Mouse (Mus musculus): ENCODE results near the gene Ces2b. TPM values are rescaled to one million over a fixed set of nuclear protein-coding genes. Genes with fewer than 3 reads are reported as not detected.
"Not testable (repeated sequence)": the region's sequence is repeated elsewhere in the genome, so short reads cannot be mapped to it uniquely, and the experiment has no call there.

Gene Ces2b
- polyA plus RNA-seq, 1 experiment from 2014 or later, result 0.20 TPM

DNA sequence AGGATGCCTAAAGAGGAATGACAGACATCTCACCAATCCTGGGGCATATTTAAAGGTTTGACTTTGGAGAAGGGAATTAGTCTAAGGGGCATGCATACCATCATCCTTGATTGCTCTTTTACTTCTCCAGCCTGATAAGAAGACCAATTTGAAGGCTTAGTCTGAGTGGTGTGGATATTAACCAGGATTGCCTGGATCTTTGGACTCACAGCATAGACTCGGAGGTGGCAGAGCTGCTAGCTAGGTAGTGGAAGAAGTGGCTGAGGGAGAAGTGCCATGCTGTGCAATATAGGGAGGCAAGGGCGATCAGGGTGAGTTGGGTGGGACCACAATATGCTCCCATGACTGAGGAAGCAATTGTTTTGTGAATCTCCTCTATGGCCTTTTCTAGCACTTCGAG is 3.2 kb upstream of the Ces2b start:
- Histone ChIP-seq H3K36me3 (ENCODE audit: control insufficient read depth, insufficient read depth, low read length) (no peaks in the 10 kb centered on the region), H3K27ac (ENCODE audit: low read depth, low read length) (no peak overlapping the region), H3K4me1 (ENCODE audit: control insufficient read depth, insufficient read depth, low read length) (no peaks in the 10 kb centered on the region), H3K4me2 (ENCODE audit: low read length) (no peak overlapping the region), H3K27me3 (replicated peaks; ENCODE audit: control insufficient read depth, insufficient read depth, low read length) (no peaks in the 10 kb centered on the region), H3K9ac (ENCODE audit: low read length) (no peak overlapping the region), H3K9me3 (replicated peaks; ENCODE audit: control insufficient read depth, low read length) (no peaks in the 10 kb centered on the region), H3K4me3 (ENCODE audit: low read depth, low read length) (no peak overlapping the region)
- 87% methylated on average over 3 of the region's 3 CpGs for WGBS
- no peak for ATAC-seq
- no peak for DNase-seq (ENCODE audit: low spot score)

DNA sequence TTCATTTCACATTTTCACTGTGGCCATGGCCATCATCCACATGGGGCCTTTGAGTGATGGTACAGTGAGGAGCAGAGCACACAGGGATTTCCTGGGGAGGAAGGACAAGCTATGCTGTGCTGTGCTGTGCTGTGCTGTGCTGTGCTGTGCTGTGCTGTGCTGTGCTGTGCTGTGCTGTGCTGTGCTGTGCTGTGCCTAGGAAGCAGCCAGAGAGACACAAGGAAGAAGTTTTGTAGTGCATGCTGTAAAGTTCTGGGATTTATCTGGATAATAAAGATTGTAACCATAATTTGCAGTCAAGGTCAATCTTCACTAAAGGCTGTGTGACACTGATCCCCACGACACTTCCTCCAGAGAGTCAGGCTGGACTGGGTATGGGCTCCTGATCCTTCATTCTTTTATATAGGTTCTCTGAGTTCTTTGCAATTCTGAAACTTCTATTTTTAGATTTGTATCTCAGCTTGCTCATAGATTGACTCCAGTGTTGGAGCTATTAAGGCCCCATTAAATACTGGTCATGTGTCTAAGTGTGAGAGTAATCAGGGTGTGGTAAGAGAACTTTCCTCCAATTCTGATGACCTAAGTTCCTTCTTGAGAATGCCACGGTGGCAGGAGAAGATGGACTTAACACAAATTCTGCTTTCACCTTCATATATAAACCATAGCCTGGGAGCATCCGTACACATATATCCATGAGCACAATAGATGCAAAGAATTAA is 10.1 kb downstream of the Ces2b start:
- WGBS, result 93% methylated on average over 3 of the region's 3 CpGs
- H3K9me3 ChIP-seq (replicated peaks; ENCODE audit: control insufficient read depth, low read length), result no peaks in the 10 kb centered on the region
- no peaks in the 10 kb centered on the region for H3K27me3 ChIP-seq (replicated peaks; ENCODE audit: control insufficient read depth, insufficient read depth, low read length)
- H3K4me2 ChIP-seq (ENCODE audit: low read length), result no peak overlapping the region
- ATAC-seq, result no peak
- no peak for DNase-seq (ENCODE audit: low spot score)
- H3K4me3 ChIP-seq (ENCODE audit: low read depth, low read length), result no peak overlapping the region
- no peaks in the 10 kb centered on the region for H3K36me3 ChIP-seq (ENCODE audit: control insufficient read depth, insufficient read depth, low read length)
- H3K27ac ChIP-seq (ENCODE audit: low read depth, low read length), result no peak overlapping the region
- no peaks in the 10 kb centered on the region for H3K4me1 ChIP-seq (ENCODE audit: control insufficient read depth, insufficient read depth, low read length)
- no peak overlapping the region for H3K9ac ChIP-seq (ENCODE audit: low read length)

DNA sequence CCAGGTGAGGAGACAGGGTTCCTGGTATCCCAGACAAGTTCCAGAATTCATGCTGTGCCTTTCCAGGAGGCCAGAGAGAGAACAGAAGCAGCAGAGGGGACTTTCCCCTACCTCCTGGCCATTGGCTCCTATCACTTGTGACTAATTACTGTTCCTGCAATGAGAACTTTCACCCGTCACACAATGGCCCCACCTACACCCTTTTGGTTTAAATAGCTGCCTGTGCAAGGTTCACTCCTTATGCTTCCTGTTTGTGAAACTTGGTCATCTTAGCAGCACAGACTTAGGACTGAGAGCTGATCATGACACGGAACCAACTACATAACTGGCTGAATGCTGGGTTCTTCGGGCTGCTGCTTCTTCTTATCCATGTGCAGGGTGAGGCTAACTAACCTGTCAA is 15.5 kb downstream of the Ces2b start, which contains the start of gene Ces2c:
Gene Ces2c (plus strand): TSS at position 238 of the 400 bp plus-strand sequence.
- ATAC-seq, result no peak
- WGBS, result 84% methylated on average over 3 of the region's 3 CpGs
- no peak for DNase-seq (ENCODE audit: low spot score)

DNA sequence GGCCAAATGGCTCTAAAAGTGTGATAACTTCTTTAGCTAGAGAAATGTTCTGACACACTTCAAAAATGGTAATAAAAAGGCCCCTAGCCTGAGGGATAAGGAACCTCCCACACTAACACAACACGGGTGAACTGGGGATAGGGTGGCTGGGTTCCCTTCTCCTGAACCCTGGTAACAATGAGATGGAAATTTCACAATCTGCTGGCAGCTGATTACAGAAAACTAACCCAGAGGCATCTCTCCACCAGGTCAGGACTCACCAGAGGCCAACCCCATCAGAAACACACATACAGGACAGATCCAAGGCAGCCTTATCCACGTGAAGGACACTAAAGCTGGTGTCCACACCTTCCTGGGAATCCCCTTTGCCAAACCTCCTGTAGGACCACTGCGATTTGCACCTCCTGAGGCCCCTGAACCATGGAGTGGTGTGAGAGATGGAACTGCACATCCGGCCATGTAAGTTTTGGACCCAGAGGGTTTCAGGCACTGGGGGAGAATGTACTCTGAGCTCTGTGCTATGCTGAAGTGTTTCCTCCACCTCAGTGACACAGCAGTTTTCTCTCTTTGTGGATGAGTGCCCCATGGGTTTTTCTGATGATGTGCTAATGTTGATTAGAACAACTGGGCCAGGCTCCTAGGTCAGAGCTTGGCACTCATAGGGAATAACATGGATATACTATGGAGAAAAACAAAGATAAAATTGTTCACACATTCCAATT is 16.5 kb downstream of the Ces2b start:
- no peak overlapping the region for H3K4me3 ChIP-seq (ENCODE audit: low read depth, low read length)
- WGBS, result 82% methylated on average over 4 of the region's 4 CpGs
- DNase-seq (ENCODE audit: low spot score), result no peak
- H3K4me1 ChIP-seq (ENCODE audit: control insufficient read depth, insufficient read depth, low read length), result no peaks in the 10 kb centered on the region
- H3K9ac ChIP-seq (ENCODE audit: low read length), result no peak overlapping the region
- no peaks in the 10 kb centered on the region for H3K9me3 ChIP-seq (replicated peaks; ENCODE audit: control insufficient read depth, low read length)
- no peak for ATAC-seq
- H3K27me3 ChIP-seq (replicated peaks; ENCODE audit: control insufficient read depth, insufficient read depth, low read length), result no peaks in the 10 kb centered on the region
- H3K4me2 ChIP-seq (ENCODE audit: low read length), result no peak overlapping the region
- H3K36me3 ChIP-seq (ENCODE audit: control insufficient read depth, insufficient read depth, low read length), result no peaks in the 10 kb centered on the region
- no peak overlapping the region for H3K27ac ChIP-seq (ENCODE audit: low read depth, low read length)

More for the DNA sequence above, 15.5 kb downstream of the Ces2b start, which contains the start of gene Ces2c:
- no peaks in the 10 kb centered on the region for H3K27me3 ChIP-seq (replicated peaks; ENCODE audit: control insufficient read depth, insufficient read depth, low read length)
- no peak within 1 kb of the TSS for H3K27ac ChIP-seq (ENCODE audit: low read depth, low read length)
- no peak within 1 kb of the TSS for H3K9ac ChIP-seq (ENCODE audit: low read length)
- H3K4me1 ChIP-seq (ENCODE audit: control insufficient read depth, insufficient read depth, low read length), result no peaks in the 10 kb centered on the region
- H3K36me3 ChIP-seq (ENCODE audit: control insufficient read depth, insufficient read depth, low read length), result no peaks in the 10 kb centered on the region
- H3K4me3 ChIP-seq (ENCODE audit: low read depth, low read length), result no peak within 1 kb of the TSS
- H3K4me2 ChIP-seq (ENCODE audit: low read length), result no peak within 1 kb of the TSS
- no peaks in the 10 kb centered on the region for H3K9me3 ChIP-seq (replicated peaks; ENCODE audit: control insufficient read depth, low read length)

DNA sequence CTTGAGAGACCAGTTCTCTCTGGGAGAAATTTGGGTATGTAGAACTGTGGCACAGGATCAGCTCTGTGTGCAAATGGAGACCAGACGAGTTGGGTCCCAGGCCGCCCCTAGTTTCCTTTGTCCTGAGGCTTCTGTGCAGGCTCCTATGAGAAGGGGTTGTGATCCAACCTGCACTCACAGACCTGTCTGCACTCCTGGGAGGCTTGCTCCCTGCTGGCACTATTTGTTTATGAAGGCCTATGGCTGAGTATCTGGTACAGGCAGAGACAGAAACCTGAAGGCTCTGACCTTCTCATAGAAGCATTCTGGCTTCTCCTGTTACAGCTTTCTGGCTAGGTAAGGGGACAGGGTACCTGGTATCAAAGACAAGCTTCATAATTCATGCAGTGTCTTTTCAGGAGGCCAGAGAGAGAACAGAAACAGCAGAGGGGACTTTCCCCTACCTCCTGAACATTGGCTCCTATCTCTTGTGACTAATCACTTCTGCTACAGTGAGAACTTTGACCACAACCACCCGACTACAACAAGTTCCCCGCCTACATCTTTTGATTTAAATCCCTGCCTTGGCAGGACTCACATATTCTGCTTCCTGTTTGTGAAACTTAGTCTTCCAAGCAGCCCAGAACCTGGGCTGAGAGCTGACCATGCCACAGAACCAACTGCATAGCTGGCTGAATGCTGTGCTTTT is 35.6 kb downstream of the Ces2b start:
- not testable (repeated sequence) for H3K9me3 ChIP-seq (replicated peaks; ENCODE audit: control insufficient read depth, low read length); H3K4me3 ChIP-seq (ENCODE audit: low read depth, low read length); H3K27me3 ChIP-seq (replicated peaks; ENCODE audit: control insufficient read depth, insufficient read depth, low read length); H3K4me2 ChIP-seq (ENCODE audit: low read length); H3K4me1 ChIP-seq (ENCODE audit: control insufficient read depth, insufficient read depth, low read length); H3K36me3 ChIP-seq (ENCODE audit: control insufficient read depth, insufficient read depth, low read length); H3K27ac ChIP-seq (ENCODE audit: low read depth, low read length); H3K9ac ChIP-seq (ENCODE audit: low read length); ATAC-seq; DNase-seq (ENCODE audit: low spot score)
- no CpG with 5 or more reads among the region's 4 CpGs for WGBS

DNA sequence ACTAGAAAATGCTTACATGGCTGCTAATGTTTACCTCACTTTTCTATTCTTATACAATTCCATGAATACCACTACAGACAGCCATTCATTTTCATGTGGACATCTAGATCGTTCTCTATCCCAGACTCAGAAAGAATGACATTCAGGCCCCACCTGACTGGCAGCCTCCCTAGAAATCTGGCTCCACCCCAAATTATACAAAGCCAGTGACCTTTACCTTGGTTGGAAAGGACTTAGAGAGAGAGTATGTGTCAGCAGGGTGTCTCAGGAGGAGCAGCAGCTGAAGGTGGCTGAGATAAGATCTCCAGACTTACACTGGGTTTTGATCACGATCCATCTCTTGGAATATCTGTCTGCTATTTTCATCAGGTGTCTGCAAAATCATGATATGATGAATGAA is 37.5 kb downstream of the Ces2b start:
- not testable (repeated sequence) for H3K9me3 ChIP-seq (replicated peaks; ENCODE audit: control insufficient read depth, low read length); H3K27ac ChIP-seq (ENCODE audit: low read depth, low read length); H3K36me3 ChIP-seq (ENCODE audit: control insufficient read depth, insufficient read depth, low read length); H3K4me1 ChIP-seq (ENCODE audit: control insufficient read depth, insufficient read depth, low read length); DNase-seq (ENCODE audit: low spot score); H3K4me3 ChIP-seq (ENCODE audit: low read depth, low read length); H3K4me2 ChIP-seq (ENCODE audit: low read length); H3K27me3 ChIP-seq (replicated peaks; ENCODE audit: control insufficient read depth, insufficient read depth, low read length); H3K9ac ChIP-seq (ENCODE audit: low read length); ATAC-seq
- WGBS, result no CpG with 5 or more reads among the region's 2 CpGs

DNA sequence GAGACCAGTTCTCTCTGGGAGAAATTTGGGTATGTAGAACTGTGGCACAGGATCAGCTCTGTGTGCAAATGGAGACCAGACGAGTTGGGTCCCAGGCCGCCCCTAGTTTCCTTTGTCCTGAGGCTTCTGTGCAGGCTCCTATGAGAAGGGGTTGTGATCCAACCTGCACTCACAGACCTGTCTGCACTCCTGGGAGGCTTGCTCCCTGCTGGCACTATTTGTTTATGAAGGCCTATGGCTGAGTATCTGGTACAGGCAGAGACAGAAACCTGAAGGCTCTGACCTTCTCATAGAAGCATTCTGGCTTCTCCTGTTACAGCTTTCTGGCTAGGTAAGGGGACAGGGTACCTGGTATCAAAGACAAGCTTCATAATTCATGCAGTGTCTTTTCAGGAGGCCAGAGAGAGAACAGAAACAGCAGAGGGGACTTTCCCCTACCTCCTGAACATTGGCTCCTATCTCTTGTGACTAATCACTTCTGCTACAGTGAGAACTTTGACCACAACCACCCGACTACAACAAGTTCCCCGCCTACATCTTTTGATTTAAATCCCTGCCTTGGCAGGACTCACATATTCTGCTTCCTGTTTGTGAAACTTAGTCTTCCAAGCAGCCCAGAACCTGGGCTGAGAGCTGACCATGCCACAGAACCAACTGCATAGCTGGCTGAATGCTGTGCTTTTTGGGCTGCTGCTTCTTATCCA is 55.0 kb downstream of the Ces2b start:
- H3K4me3 ChIP-seq (ENCODE audit: low read depth, low read length); H3K27ac ChIP-seq (ENCODE audit: low read depth, low read length); H3K9ac ChIP-seq (ENCODE audit: low read length); ATAC-seq; H3K4me1 ChIP-seq (ENCODE audit: control insufficient read depth, insufficient read depth, low read length); DNase-seq (ENCODE audit: low spot score); H3K36me3 ChIP-seq (ENCODE audit: control insufficient read depth, insufficient read depth, low read length); H3K4me2 ChIP-seq (ENCODE audit: low read length); H3K27me3 ChIP-seq (replicated peaks; ENCODE audit: control insufficient read depth, insufficient read depth, low read length); H3K9me3 ChIP-seq (replicated peaks; ENCODE audit: control insufficient read depth, low read length): not testable (repeated sequence)
- no CpG with 5 or more reads among the region's 4 CpGs for WGBS

Measured in forebrain, embryonic 14.5 days (tissue).